Mouse (Mus musculus): ENCODE data around the gene Cog7. TPM values are rescaled to one million over a fixed set of nuclear protein-coding genes. Genes with fewer than 3 reads are reported as not detected.

Gene Cog7
- polyA plus RNA-seq, 1 experiment from 2014 or later, result 24.8 TPM

DNA sequence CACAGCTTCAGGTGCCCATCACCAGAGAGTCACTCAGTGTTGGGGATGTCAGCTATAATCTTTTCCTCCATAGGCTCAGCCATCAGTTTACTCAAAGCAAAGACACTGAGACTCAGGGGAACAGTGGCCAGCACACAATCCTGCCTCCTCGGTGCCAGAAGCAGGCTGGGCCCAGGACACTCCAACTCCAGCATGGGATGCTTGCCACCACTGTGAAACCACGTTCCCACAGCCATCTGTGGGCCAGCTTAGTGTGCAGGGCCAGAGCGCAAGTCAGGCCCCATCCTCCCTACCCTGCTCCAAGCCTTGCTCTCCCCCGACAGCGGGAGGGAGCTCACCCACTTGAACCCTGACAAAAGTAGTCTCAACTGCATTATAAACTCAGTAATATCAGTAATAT, 35.3 kb downstream of the Cog7 start:
- Histone ChIP-seq H3K9ac (no peak overlapping the region), H3K9me3 (no peaks in the 10 kb centered on the region; the same call in 1 of the 2 replicates), H3K27ac (no peak overlapping the region), H3K4me2 (no peak overlapping the region), H3K4me3 (no peak overlapping the region), H3K36me3 (peaks cover 46% of the 10 kb centered on the region), H3K27me3 (no peaks in the 10 kb centered on the region), H3K4me1 (no peaks in the 10 kb centered on the region)
- WGBS, result 89% methylated on average over 5 of the region's 5 CpGs
- ATAC-seq (ENCODE audit: insufficient number of reproducible peaks, low FRiP score, low TSS enrichment, low read depth), result no peak

DNA sequence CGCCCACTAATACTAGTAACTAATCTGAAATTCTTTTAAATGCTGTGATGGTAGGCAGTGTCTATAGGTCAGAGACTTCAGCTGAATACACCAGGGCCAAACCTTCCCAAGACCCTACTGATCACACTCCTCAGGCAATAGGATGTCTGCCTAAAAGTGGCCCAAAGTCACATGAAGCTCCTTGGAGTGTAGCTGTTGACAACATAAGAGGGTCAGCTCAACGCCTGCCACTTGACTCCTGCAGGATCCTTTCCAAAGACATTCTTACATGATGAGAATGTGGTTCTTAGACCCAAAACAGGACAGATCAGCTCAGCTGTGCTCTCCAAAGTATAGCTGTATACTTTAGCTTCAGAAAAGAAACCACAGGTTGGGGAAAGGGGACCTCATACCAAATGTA, 39.1 kb downstream of the Cog7 start:
- 85% methylated on average over 2 of the region's 2 CpGs for WGBS
- no peak for ATAC-seq (ENCODE audit: insufficient number of reproducible peaks, low FRiP score, low TSS enrichment, low read depth)
- H3K9ac ChIP-seq, result no peak overlapping the region
- H3K4me3 ChIP-seq, result no peak overlapping the region
- H3K36me3 ChIP-seq, result peaks cover 34% of the 10 kb centered on the region
- no peak overlapping the region for H3K27ac ChIP-seq
- H3K4me1 ChIP-seq, result no peaks in the 10 kb centered on the region
- no peaks in the 10 kb centered on the region; the same call in 1 of the 2 replicates for H3K9me3 ChIP-seq
- H3K4me2 ChIP-seq, result no peak overlapping the region
- H3K27me3 ChIP-seq, result no peaks in the 10 kb centered on the region

GRCm38 (mm10) chr7:121941640-121942039, 39.9 kb downstream of the Cog7 start:
- no peak for ATAC-seq (ENCODE audit: insufficient number of reproducible peaks, low FRiP score, low TSS enrichment, low read depth)
- no peaks in the 10 kb centered on the region for H3K27me3 ChIP-seq
- H3K4me3 ChIP-seq, result no peak overlapping the region
- no peak overlapping the region for H3K9ac ChIP-seq
- no peaks in the 10 kb centered on the region; the same call in 1 of the 2 replicates for H3K9me3 ChIP-seq
- H3K4me2 ChIP-seq, result no peak overlapping the region
- H3K4me1 ChIP-seq, result no peaks in the 10 kb centered on the region
- 68% methylated on average over 3 of the region's 3 CpGs for WGBS
- H3K27ac ChIP-seq, result no peak overlapping the region
- peaks cover 34% of the 10 kb centered on the region for H3K36me3 ChIP-seq

DNA sequence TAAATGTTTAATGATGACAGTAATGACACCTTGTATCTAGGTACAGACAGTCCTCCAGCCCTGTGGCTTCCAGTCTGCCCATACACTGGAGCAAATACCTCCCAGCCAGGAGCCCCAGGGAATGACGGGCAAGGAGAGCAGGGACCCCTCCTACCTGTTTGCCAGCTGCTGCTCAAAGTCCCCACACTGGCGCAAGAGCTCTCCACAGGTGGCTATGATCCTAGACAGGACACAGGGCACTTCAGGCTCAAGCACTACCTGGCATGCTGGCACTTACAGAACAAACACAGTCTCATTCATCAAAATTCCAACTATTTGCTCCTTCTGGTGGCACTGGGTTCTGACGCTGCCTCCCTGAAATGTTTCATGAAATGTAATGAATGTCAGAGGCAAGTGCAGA, 40.5 kb downstream of the Cog7 start:
- WGBS, result 81% methylated on average over 3 of the region's 3 CpGs

GRCm38 (mm10) chr7:121939729-121940128, 41.8 kb downstream of the Cog7 start:
- Histone ChIP-seq H3K27ac (no peak overlapping the region), H3K4me2 (no peak overlapping the region), H3K9ac (no peak overlapping the region), H3K27me3 (no peaks in the 10 kb centered on the region), H3K36me3 (peaks cover 43% of the 10 kb centered on the region), H3K4me1 (peaks cover 3% of the 10 kb centered on the region; the same call in 1 of the 2 replicates), H3K9me3 (no peaks in the 10 kb centered on the region; the same call in 1 of the 2 replicates), H3K4me3 (no peak overlapping the region)
- WGBS, result 28% methylated on average over 4 of the region's 4 CpGs
- ATAC-seq (ENCODE audit: insufficient number of reproducible peaks, low FRiP score, low TSS enrichment, low read depth), result no peak

More for the DNA sequence above, 40.5 kb downstream of the Cog7 start:
- Histone ChIP-seq H3K36me3 (peaks cover 34% of the 10 kb centered on the region), H3K27me3 (no peaks in the 10 kb centered on the region), H3K27ac (no peak overlapping the region), H3K4me3 (no peak overlapping the region), H3K4me2 (no peak overlapping the region), H3K4me1 (peaks cover 3% of the 10 kb centered on the region; the same call in 1 of the 2 replicates), H3K9me3 (no peaks in the 10 kb centered on the region; the same call in 1 of the 2 replicates), H3K9ac (no peak overlapping the region)
- no peak for ATAC-seq (ENCODE audit: insufficient number of reproducible peaks, low FRiP score, low TSS enrichment, low read depth)

- Histone ChIP-seq H3K4me3 (no peak overlapping the region), H3K27me3 (no peaks in the 10 kb centered on the region), H3K9ac (no peak overlapping the region), H3K36me3 (peaks cover 46% of the 10 kb centered on the region), H3K4me2 (no peak overlapping the region), H3K4me1 (peaks cover 3% of the 10 kb centered on the region; the same call in 1 of the 2 replicates), H3K27ac (no peak overlapping the region), H3K9me3 (no peaks in the 10 kb centered on the region; the same call in 1 of the 2 replicates)
- ATAC-seq (ENCODE audit: insufficient number of reproducible peaks, low FRiP score, low TSS enrichment, low read depth), result no peak
- 65% methylated on average over 6 of the region's 6 CpGs for WGBS
These were observed 42.3 kb downstream of the Cog7 start for GRCm38 (mm10) chr7:121939244-121939643.

GRCm38 (mm10) chr7:121938124-121938891, 43.2 kb downstream of the Cog7 start:
- Histone ChIP-seq H3K4me1 (peaks cover 3% of the 10 kb centered on the region; the same call in 1 of the 2 replicates), H3K9ac (no peak overlapping the region), H3K4me3 (no peak overlapping the region), H3K4me2 (no peak overlapping the region), H3K27me3 (no peaks in the 10 kb centered on the region), H3K36me3 (peaks cover 42% of the 10 kb centered on the region), H3K9me3 (no peaks in the 10 kb centered on the region; the same call in 1 of the 2 replicates), H3K27ac (no peak overlapping the region)
- 77% methylated on average over 8 of the region's 8 CpGs for WGBS
- ATAC-seq (ENCODE audit: insufficient number of reproducible peaks, low FRiP score, low TSS enrichment, low read depth), result no peak

DNA sequence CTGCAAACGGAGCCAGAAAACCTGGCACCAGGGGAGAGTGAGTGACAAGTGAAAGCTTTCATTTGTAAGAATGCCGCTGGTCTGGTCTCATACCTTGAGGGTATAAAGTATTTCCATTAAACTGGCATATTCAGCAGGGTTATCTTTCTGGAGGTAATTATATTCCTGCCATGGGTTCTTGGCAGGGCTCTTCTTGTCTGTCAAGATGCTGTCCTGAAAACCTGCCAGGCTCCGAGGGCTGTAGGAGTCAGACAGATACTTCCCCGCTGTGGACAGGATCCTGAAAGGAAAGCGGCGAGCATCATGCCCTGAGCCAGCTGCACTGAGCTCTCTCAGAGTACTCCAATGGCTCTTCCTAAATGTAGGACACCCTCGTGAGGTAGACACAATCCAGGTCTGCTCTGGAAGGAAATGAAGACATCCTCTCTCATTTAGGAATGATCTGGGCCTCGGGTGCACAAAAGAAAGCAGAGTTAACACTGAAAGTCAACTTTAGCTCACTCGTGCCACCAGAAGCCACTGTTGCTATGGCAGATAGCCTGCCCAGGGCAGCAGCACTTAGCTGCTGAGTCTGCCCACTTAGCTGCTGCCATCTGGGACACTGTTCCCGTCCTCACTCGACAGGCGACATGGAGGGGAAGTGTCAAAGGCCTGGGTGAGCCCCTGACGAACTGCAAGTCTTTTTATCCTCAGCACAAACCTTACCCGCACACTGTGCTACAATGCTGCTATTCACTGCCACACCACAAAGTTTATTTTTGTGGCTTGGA, 44.5 kb downstream of the Cog7 start:
- H3K4me2 ChIP-seq, result no peak overlapping the region
- no peak for ATAC-seq (ENCODE audit: insufficient number of reproducible peaks, low FRiP score, low TSS enrichment, low read depth)
- H3K4me1 ChIP-seq, result peaks cover 3% of the 10 kb centered on the region; the same call in 1 of the 2 replicates
- 71% methylated on average over 14 of the region's 14 CpGs for whole genome bisulfite sequencing
- H3K27ac ChIP-seq, result no peak overlapping the region
- H3K27me3 ChIP-seq, result no peaks in the 10 kb centered on the region
- H3K9ac ChIP-seq, result no peak overlapping the region
- H3K4me3 ChIP-seq, result no peak overlapping the region
- no peaks in the 10 kb centered on the region for H3K9me3 ChIP-seq
- peaks cover 36% of the 10 kb centered on the region for H3K36me3 ChIP-seq

DNA sequence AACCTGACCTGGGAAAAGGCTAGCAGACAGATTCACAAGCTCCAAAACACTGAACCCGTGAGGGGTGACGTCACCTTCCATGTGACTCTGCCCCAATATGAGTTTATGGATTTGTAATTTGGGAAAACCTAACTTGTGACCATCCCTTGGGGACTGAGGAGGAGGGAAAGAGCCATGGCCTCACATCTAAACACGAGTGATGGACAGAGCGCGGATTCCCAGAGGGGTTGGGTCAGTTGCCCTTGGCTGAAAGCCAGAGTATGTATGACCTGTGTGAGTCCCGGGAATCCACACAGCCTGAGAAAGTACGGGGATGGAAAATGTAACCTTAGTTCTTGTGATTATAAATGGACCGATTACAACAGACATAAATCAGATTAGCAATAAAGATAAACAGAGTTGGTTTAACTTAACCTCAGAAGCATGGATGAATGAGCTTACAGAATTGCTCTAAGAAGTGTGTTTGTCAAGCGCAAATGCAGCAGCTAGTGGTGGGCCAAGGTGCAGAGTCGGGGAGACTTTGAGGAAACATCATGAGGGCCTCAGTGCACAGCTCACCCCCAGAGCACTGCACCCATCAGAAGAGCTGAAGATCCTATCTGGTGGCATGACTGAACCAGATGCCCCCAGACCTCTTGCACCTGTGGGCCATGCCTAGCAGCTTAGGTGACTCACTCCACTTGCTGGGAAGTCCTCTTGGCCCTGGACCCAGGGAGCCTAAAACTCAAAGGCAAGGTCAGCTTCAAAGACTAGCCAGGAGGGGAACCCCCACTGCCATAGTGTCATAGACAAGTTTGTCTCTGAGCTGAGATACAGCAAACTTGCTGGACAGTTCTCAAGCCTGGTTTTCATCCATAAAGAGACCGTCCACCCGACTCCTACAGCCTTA, 45.4 kb downstream of the Cog7 start:
- 67% methylated on average over 12 of the region's 12 CpGs for WGBS
- Histone ChIP-seq H3K9me3 (no peaks in the 10 kb centered on the region), H3K27ac (no peak overlapping the region), H3K4me1 (peaks cover 3% of the 10 kb centered on the region; the same call in 1 of the 2 replicates), H3K4me3 (no peak overlapping the region), H3K36me3 (peaks cover 30% of the 10 kb centered on the region), H3K27me3 (no peaks in the 10 kb centered on the region), H3K9ac (no peak overlapping the region), H3K4me2 (no peak overlapping the region)
- no peak for ATAC-seq (ENCODE audit: insufficient number of reproducible peaks, low FRiP score, low TSS enrichment, low read depth)

GRCm38 (mm10) chr7:121934346-121934745, 47.2 kb downstream of the Cog7 start:
- Histone ChIP-seq H3K27ac (no peak overlapping the region), H3K9me3 (no peaks in the 10 kb centered on the region), H3K4me3 (no peak overlapping the region), H3K9ac (no peak overlapping the region), H3K4me1 (peaks cover 3% of the 10 kb centered on the region; the same call in 1 of the 2 replicates), H3K27me3 (no peaks in the 10 kb centered on the region), H3K36me3 (peaks cover 36% of the 10 kb centered on the region), H3K4me2 (no peak overlapping the region)
- WGBS, result 78% methylated on average over 2 of the region's 2 CpGs
- ATAC-seq (ENCODE audit: insufficient number of reproducible peaks, low FRiP score, low TSS enrichment, low read depth), result no peak

DNA sequence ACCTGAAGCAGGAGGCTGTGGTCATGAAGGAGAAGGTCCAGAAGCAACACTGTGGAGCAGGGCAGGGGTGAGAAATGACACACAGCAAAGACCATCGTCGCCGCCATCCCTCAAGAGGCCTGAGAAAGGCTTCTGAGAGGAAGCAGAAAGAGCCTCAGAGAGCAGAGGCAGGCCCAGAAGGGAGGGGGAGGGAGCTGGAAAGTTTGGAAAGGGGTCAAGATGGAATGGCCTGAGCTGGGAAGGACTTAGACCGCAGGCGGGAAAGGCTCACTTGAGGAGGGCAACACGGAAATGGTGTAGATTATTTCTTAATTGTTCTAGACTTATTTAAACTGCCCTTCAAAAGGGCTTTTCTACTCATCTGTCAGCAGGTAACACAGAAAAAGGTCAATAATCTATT, 47.8 kb downstream of the Cog7 start:
- no peaks in the 10 kb centered on the region for H3K27me3 ChIP-seq
- no peak overlapping the region for H3K4me2 ChIP-seq
- no peak overlapping the region for H3K9ac ChIP-seq
- H3K9me3 ChIP-seq, result no peaks in the 10 kb centered on the region
- H3K4me3 ChIP-seq, result no peak overlapping the region
- ATAC-seq (ENCODE audit: insufficient number of reproducible peaks, low FRiP score, low TSS enrichment, low read depth), result no peak
- no peak overlapping the region for H3K27ac ChIP-seq
- H3K36me3 ChIP-seq, result peaks cover 42% of the 10 kb centered on the region
- 74% methylated on average over 6 of the region's 6 CpGs for WGBS
- peaks cover 3% of the 10 kb centered on the region; the same call in 1 of the 2 replicates for H3K4me1 ChIP-seq
